Mouse (Mus musculus) E14TG2a.4 (cell line): Measurements from ENCODE around the gene Hist1h2bb.

Experiments
- CTCF ChIP-seq: conservative IDR thresholded peaks from 2 replicates; pipeline ENCODE4 v1.5.1; 2014; ENCODE audit warnings: low read length
- NANOG ChIP-seq: IDR thresholded peaks from 2 replicates; pipeline ENCODE4 v1.6.1; 2014; ENCODE audit warnings: borderline replicate concordance, low read length, mixed read lengths

DNA sequence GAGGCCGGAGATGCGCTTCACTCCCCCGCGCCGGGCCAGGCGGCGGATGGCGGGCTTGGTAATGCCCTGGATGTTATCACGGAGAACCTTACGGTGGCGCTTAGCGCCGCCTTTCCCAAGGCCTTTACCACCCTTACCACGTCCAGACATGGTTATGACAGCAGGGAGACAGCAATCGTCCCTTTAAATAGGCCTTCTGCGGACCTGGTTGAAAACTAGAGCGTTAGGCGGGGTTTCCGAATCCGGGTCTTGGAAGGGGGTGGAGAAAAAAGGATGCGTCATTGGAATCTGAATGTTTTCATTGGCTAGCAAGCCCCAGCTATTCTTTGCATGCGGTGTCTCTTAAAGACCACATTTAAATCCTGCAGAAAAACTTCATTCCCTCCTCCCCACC is 48.2 kb upstream of the Hist1h2bb start, which contains the start of gene Hist1h4c:
- TF ChIP-seq CTCF, result no peak
- TF ChIP-seq NANOG, result no peak
